Mouse (Mus musculus) thymus, adult 2 months (tissue): ENCODE data around the gene Rtp3.

Source experiments
- CTCF ChIP-seq: fragments of 200-500 bp; IDR thresholded peaks from 2 replicates; pipeline ENCODE4 v1.5.1; 2012; ENCODE audit warnings: mild to moderate bottlenecking, control low read depth, low read length, moderate library complexity, borderline replicate concordance; ENCODE audit not compliant: control insufficient read depth, poor library complexity, insufficient read depth; ENCODE audit errors: extremely low read depth
- POLR2A ChIP-seq: fragments of 200-500 bp; IDR thresholded peaks from 2 replicates; pipeline ENCODE4 v1.6.1; 2012; ENCODE audit warnings: mild to moderate bottlenecking, low read length, control low read depth, moderate library complexity; ENCODE audit not compliant: control insufficient read depth, poor library complexity, insufficient read depth; ENCODE audit errors: extremely low read depth

- TF ChIP-seq POLR2A, result no peak
- TF ChIP-seq CTCF, result no peak
These were observed 29.0 kb downstream of the Rtp3 start for GRCm38 (mm10) chr9:110961386-110961785.
